Mouse (Mus musculus) MEL (cell line): ENCODE results near the gene Tubb2b.

Source experiments
- CHD2 ChIP-seq: IDR thresholded peaks from 2 replicates; pipeline ENCODE4 v1.6.1; 2011; ENCODE audit warnings: low read length, improper control_type of control experiment
- CTCF ChIP-seq, 3 experiments: IDR thresholded peaks in 2 of 3; conservative IDR thresholded peaks in 1 of 3; 2 replicates each; pipeline ENCODE4 v1.5.1; 2011 to 2012; ENCODE audit warnings: low read length in 3 of 3, low read depth in 2 of 3, mild to moderate bottlenecking in 2 of 3, improper control_type of control experiment in 1 of 3, inconsistent platforms in 1 of 3, mixed read lengths in 1 of 3, moderate library complexity in 1 of 3; ENCODE audit not compliant: control insufficient read depth in 1 of 3, insufficient read depth in 1 of 3, poor library complexity in 1 of 3, severe bottlenecking in 1 of 3
- ELF1 ChIP-seq: IDR thresholded peaks from 2 replicates; pipeline ENCODE4 v1.6.1; 2014; ENCODE audit warnings: low read depth, mild to moderate bottlenecking, inconsistent platforms, low read length, improper control_type of control experiment, moderate library complexity
- EP300 ChIP-seq, 2 experiments: IDR thresholded peaks; 2 replicates each; pipeline ENCODE4 v1.6.1; 2011; ENCODE audit warnings: improper control_type of control experiment in 2 of 2, low read length in 2 of 2, low read depth in 1 of 2, mild to moderate bottlenecking in 1 of 2
- MAFK ChIP-seq: IDR thresholded peaks from 2 replicates; pipeline ENCODE4 v1.6.1; 2011; ENCODE audit warnings: low read depth, mild to moderate bottlenecking, low read length, improper control_type of control experiment, borderline replicate concordance
- POLR2A ChIP-seq, 2 experiments: IDR thresholded peaks; 2 replicates each; pipeline ENCODE4 v1.6.1; 2011 to 2012; ENCODE audit warnings: low read length in 2 of 2, mild to moderate bottlenecking in 2 of 2, control low read depth in 1 of 2, improper control_type of control experiment in 1 of 2, low read depth in 1 of 2, moderate library complexity in 1 of 2; ENCODE audit not compliant: control insufficient read depth in 1 of 2, insufficient read depth in 1 of 2, poor library complexity in 1 of 2
- RAD21 ChIP-seq: IDR thresholded peaks from 2 replicates; pipeline ENCODE4 v1.6.1; 2011; ENCODE audit warnings: mild to moderate bottlenecking, low read depth, low read length, improper control_type of control experiment
- TAL1 ChIP-seq: IDR thresholded peaks from 2 replicates; pipeline ENCODE4 v1.6.1; 2012; ENCODE audit warnings: mild to moderate bottlenecking, inconsistent platforms, low read length, moderate library complexity, mixed read lengths
- USF1 ChIP-seq: IDR thresholded peaks from 2 replicates; pipeline ENCODE4 v1.6.1; 2014; ENCODE audit warnings: low read depth, mild to moderate bottlenecking, inconsistent platforms, low read length, improper control_type of control experiment, moderate library complexity
- ZKSCAN1 ChIP-seq: IDR thresholded peaks from 2 replicates; pipeline ENCODE4 v1.6.1; 2012; ENCODE audit warnings: low read depth, mild to moderate bottlenecking, inconsistent platforms, low read length, improper control_type of control experiment, moderate library complexity
- ZNF384 ChIP-seq: IDR thresholded peaks from 2 replicates; pipeline ENCODE4 v1.6.1; 2012; ENCODE audit warnings: low read depth, mild to moderate bottlenecking, inconsistent platforms, low read length, improper control_type of control experiment

GRCm38 (mm10) chr13:34112369-34113081, 17.7 kb downstream of the Tubb2b start:
- no peak for TF ChIP-seq EP300 (IDR thresholded peaks at IDR 0.05; ENCODE audit: low read depth in 1 of 2, low read length in 2 of 2)
- TF ChIP-seq ELF1, result no peak
- no peak for TF ChIP-seq CTCF (IDR thresholded peaks at IDR 0.05 in 2 of 3, conservative IDR thresholded peaks at IDR 0.05 in 1 of 3; ENCODE audit: control insufficient read depth in 1 of 3, insufficient read depth in 1 of 3, low read depth in 2 of 3, low read length in 3 of 3, poor library complexity in 1 of 3, severe bottlenecking in 1 of 3)
- no peak for TF ChIP-seq USF1
- TF ChIP-seq CHD2, result no peak
- TF ChIP-seq ZKSCAN1, result no peak
- no peak for TF ChIP-seq ZNF384
- no peak for TF ChIP-seq TAL1
- no peak for TF ChIP-seq MAFK
- TF ChIP-seq POLR2A (IDR thresholded peaks at IDR 0.05; ENCODE audit: control insufficient read depth in 1 of 2, insufficient read depth in 1 of 2, low read depth in 1 of 2, low read length in 2 of 2, poor library complexity in 1 of 2), result no peak
- no peak for TF ChIP-seq RAD21
